Mouse (Mus musculus) limb, embryonic 14.5 days (tissue): ENCODE measurements around the gene Mindy4. TPM values are rescaled to one million over a fixed set of nuclear protein-coding genes. Genes with fewer than 3 reads are reported as not detected.
A peak's percentile ranks its signal among the peaks of the same experiment; 100 is the strongest.

Source experiments
- ATAC-seq: fragments of 200-750 bp; cut with Nextera tagmentation; 2 replicates; pipeline ENCODE4 v1.8.0; 2017; ENCODE audit warnings: low read depth, moderate number of reproducible peaks, moderate TSS enrichment; ENCODE audit not compliant: low FRiP score
- DNase-seq: peaks from one replicate; pipeline ENCODE4 v3.0.0-alpha.2; 2015; ENCODE audit warnings: low spot score
- H3K27ac ChIP-seq: fragments of 300-500 bp; sonication (generic); replicated peaks from 2 replicates; pipeline ENCODE4 v1.5.1; 2014; ENCODE audit warnings: low read depth, mild to moderate bottlenecking, low read length, moderate library complexity, mixed read lengths
- H3K27me3 ChIP-seq: fragments of 300-500 bp; sonication (generic); 2 replicates; pipeline ENCODE4 v1.6.1; 2014; ENCODE audit warnings: low read length, mixed read lengths; ENCODE audit not compliant: control insufficient read depth, insufficient read depth
- H3K36me3 ChIP-seq: fragments of 300-500 bp; sonication (generic); 2 replicates; pipeline ENCODE4 v1.6.1; 2014; ENCODE audit warnings: mild to moderate bottlenecking, low read length, moderate library complexity, mixed read lengths; ENCODE audit not compliant: control insufficient read depth, insufficient read depth
- H3K4me1 ChIP-seq: fragments of 300-500 bp; sonication (generic); 2 replicates; pipeline ENCODE4 v1.6.1; 2014; ENCODE audit warnings: antibody characterized with exemption, low read length, mixed read lengths; ENCODE audit not compliant: control insufficient read depth, insufficient read depth
- H3K4me2 ChIP-seq: fragments of 300-500 bp; sonication (generic); replicated peaks from 2 replicates; pipeline ENCODE4 v1.6.1; 2014; ENCODE audit warnings: low read depth, mild to moderate bottlenecking, low read length, moderate library complexity; ENCODE audit not compliant: severe bottlenecking
- H3K4me3 ChIP-seq: fragments of 300-500 bp; sonication (generic); replicated peaks from 2 replicates; pipeline ENCODE4 v1.5.1; 2014; ENCODE audit warnings: low read length
- H3K9ac ChIP-seq: fragments of 300-500 bp; sonication (generic); 2 replicates; pipeline ENCODE4 v1.6.1; 2014; ENCODE audit warnings: mild to moderate bottlenecking, low read depth, low read length, moderate library complexity; ENCODE audit not compliant: severe bottlenecking
- H3K9me3 ChIP-seq: fragments of 300-500 bp; sonication (generic); 2 replicates; pipeline ENCODE4 v1.6.1; 2016; ENCODE audit warnings: low read length; ENCODE audit not compliant: control insufficient read depth
- POLR2A ChIP-seq: fragments of 200-500 bp; IDR thresholded peaks from 2 replicates; pipeline ENCODE4 v1.8.0; 2012; ENCODE audit warnings: inconsistent platforms, mild to moderate bottlenecking, moderate library complexity, borderline replicate concordance; ENCODE audit not compliant: insufficient read depth, insufficient read length; ENCODE audit errors: extremely low read depth
- WGBS: fragments of 180-500 bp; shearing (Covaris S2); extraction: QIAGEN DNeasy Blood & Tissue Kit; methylation state at CpG from one replicate; pipeline ENCODE4 v1.1.7; 2014; 5-methylcytosine and 5-hydroxymethylcytosine counted together
- polyA plus RNA-seq, 2 experiments: library from polyadenylated mRNA; depleted of rRNA in 1 of 2; stranded (reverse) in 1 of 2; unstranded in 1 of 2; fragments of >200 nt; fragmentation: Nextera tagmentation in 1 of 2; extraction: Ambion mirVana in 1 of 2; gene quantifications; 2 replicates each; pipeline versions ENCODE4 v1.2.1 to v1.2.3; 2012 to 2014

The Mindy4 gene
- polyA plus RNA-seq, 2 experiments = 13.2 to 14.9 TPM

- WGBS = 86% methylated on average over 5 of the region's 5 CpGs
- TF ChIP-seq POLR2A = no peak
- DNase-seq (no peak), ATAC-seq (no peak)
- Histone ChIP-seq H3K4me2 (no peak overlapping the region), H3K36me3 (0 out of 2 replicates have a peak, but pooled peaks cover 5% of the 10 kb centered on the region), H3K9me3 (no peaks in the 10 kb centered on the region), H3K4me1 (peaks cover 17% of the 10 kb centered on the region; the same call in 1 of the 2 replicates), H3K9ac (no peak overlapping the region), H3K27ac (no peak overlapping the region), H3K27me3 (no peaks in the 10 kb centered on the region), H3K4me3 (no peak overlapping the region)
These were observed 70.3 kb downstream of the Mindy4 start for GRCm38 (mm10) chr6:55273463-55273862.

GRCm38 (mm10) chr6:55275000-55275399 lies 71.8 kb downstream of the Mindy4 start:
- H3K27ac ChIP-seq = no peak overlapping the region
- no peak overlapping the region for H3K9ac ChIP-seq
- no peak overlapping the region for H3K4me3 ChIP-seq
- DNase-seq (no peak), ATAC-seq (no peak)
- no peak for TF ChIP-seq POLR2A
- no peaks in the 10 kb centered on the region for H3K27me3 ChIP-seq
- no peak overlapping the region for H3K4me2 ChIP-seq
- 88% methylated on average over 10 of the region's 10 CpGs for WGBS
- H3K36me3 ChIP-seq = 0 out of 2 replicates have a peak, but pooled peaks cover 5% of the 10 kb centered on the region
- peaks cover 19% of the 10 kb centered on the region; the same call in 1 of the 2 replicates for H3K4me1 ChIP-seq
- no peaks in the 10 kb centered on the region for H3K9me3 ChIP-seq

- Histone ChIP-seq H3K27me3 (no peaks in the 10 kb centered on the region), H3K27ac (no peak overlapping the region), H3K9ac (no peak overlapping the region), H3K9me3 (no peaks in the 10 kb centered on the region), H3K4me2 (no peak overlapping the region), H3K4me1 (peaks cover 19% of the 10 kb centered on the region; the same call in 1 of the 2 replicates), H3K4me3 (no peak overlapping the region), H3K36me3 (0 out of 2 replicates have a peak, but pooled peaks cover 5% of the 10 kb centered on the region)
- DNase-seq (no peak), ATAC-seq (no peak)
- 65% methylated on average over 7 of the region's 8 CpGs for WGBS
- TF ChIP-seq POLR2A = no peak
These were observed 72.6 kb downstream of the Mindy4 start for GRCm38 (mm10) chr6:55275786-55276185.

GRCm38 (mm10) chr6:55276692-55277282 lies 73.6 kb downstream of the Mindy4 start:
- no peak overlapping the region; the same call in 1 of the 2 replicates for H3K27ac ChIP-seq
- no peak for TF ChIP-seq POLR2A
- H3K36me3 ChIP-seq = 0 out of 2 replicates have a peak, but pooled peaks cover 5% of the 10 kb centered on the region
- no peak overlapping the region for H3K4me2 ChIP-seq
- H3K9me3 ChIP-seq = no peaks in the 10 kb centered on the region
- ATAC-seq (no peak), DNase-seq (no peak)
- no peaks in the 10 kb centered on the region for H3K27me3 ChIP-seq
- no peak overlapping the region for H3K4me3 ChIP-seq
- H3K4me1 ChIP-seq = peaks cover 19% of the 10 kb centered on the region; the same call in 1 of the 2 replicates
- H3K9ac ChIP-seq = no peak overlapping the region
- 79% methylated on average over 4 of the region's 4 CpGs for WGBS

- Histone ChIP-seq H3K4me3 (no peak overlapping the region), H3K9me3 (no peaks in the 10 kb centered on the region), H3K27ac (peak overlapping the region; percentile 61), H3K4me1 (peaks cover 18% of the 10 kb centered on the region; the same call in 1 of the 2 replicates), H3K27me3 (no peaks in the 10 kb centered on the region), H3K36me3 (0 out of 2 replicates have a peak, but pooled peaks cover 10% of the 10 kb centered on the region), H3K4me2 (no peak overlapping the region), H3K9ac (no peak overlapping the region)
- ATAC-seq (no peak), DNase-seq (no peak)
- no peak for TF ChIP-seq POLR2A
- WGBS = 73% methylated on average over 6 of the region's 6 CpGs
These were observed 74.9 kb downstream of the Mindy4 start for GRCm38 (mm10) chr6:55278086-55278485.
